Mouse (Mus musculus) cerebellum, adult 2 months (tissue): ENCODE results near the gene Pxmp4. TPM values are rescaled to one million over a fixed set of nuclear protein-coding genes. Genes with fewer than 3 reads are reported as not detected.

ENCODE experiments used
- DNase-seq, 2 experiments: peaks; one replicate each; pipeline ENCODE4 v3.0.0; 2021
- H3K27ac ChIP-seq: fragments of 200-500 bp; 2 replicates; pipeline ENCODE4 v1.5.1; 2012; ENCODE audit warnings: low read length, control low read depth, inconsistent platforms; ENCODE audit not compliant: insufficient read depth
- H3K27me3 ChIP-seq: fragments of 200-500 bp; 2 replicates; pipeline ENCODE4 v1.6.1; 2012; ENCODE audit warnings: inconsistent platforms, mild to moderate bottlenecking, low read length, moderate library complexity; ENCODE audit not compliant: control insufficient read depth, insufficient read depth
- H3K4me1 ChIP-seq: fragments of 200-500 bp; 2 replicates; pipeline ENCODE4 v1.6.1; 2011; ENCODE audit warnings: low read length; ENCODE audit not compliant: control insufficient read depth, insufficient read depth
- H3K4me3 ChIP-seq: fragments of 200-500 bp; replicated peaks from 2 replicates; pipeline ENCODE3; 2011; ENCODE audit warnings: mild to moderate bottlenecking, low read depth, low read length, control low read depth; ENCODE audit not compliant: insufficient read depth
- CTCF ChIP-seq: fragments of 200-500 bp; IDR thresholded peaks from 2 replicates; pipeline ENCODE4 v1.5.1; 2011; ENCODE audit warnings: low read depth, mild to moderate bottlenecking, control low read depth, low read length, moderate library complexity, borderline replicate concordance; ENCODE audit not compliant: insufficient read depth
- POLR2A ChIP-seq: fragments of 200-500 bp; IDR thresholded peaks from 2 replicates; pipeline ENCODE4 v1.6.1; 2011; ENCODE audit warnings: low read length, control low read depth, borderline replicate concordance; ENCODE audit not compliant: insufficient read depth
- WGBS: fragments of 180-500 bp; shearing (Covaris S2); methylation state at CpG from one replicate; pipeline ENCODE4 v1.1.7; 2018; 5-methylcytosine and 5-hydroxymethylcytosine counted together
- polyA plus RNA-seq: library from polyadenylated mRNA; depleted of rRNA; stranded (reverse); fragments of >200 nt; gene quantifications from 2 replicates; pipeline ENCODE4 v1.2.3, GENCODE M21; 2012; rRNA removed

Pxmp4 gene
- 14.8 and 14.9 TPM in 2 replicates for polyA plus RNA-seq

DNA sequence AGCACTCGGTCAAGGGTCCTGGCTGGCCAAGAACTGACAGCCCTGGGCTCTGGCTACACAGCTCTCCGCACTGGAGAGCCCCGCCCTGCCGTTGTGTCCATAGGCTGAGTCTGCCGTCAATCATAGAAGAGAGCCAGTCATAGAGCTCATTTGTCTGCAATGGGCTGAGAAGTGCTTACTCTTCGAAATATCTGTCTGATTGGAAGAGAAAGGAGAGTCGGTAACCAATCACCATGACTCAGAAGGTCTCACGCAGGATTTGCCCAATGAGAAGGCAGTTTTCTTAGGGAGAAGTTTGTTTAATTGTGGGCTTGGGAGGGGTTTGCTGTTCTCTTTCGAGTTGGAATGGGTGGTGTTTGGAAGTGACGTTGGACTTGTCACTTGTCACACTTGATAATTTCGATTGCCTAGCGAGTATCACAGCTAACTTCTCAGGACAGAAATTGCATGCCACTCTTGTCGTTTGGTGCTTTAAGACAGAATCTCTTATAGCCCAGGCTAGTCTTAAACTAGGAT is at the start of gene Pxmp4:
Gene Pxmp4, minus strand, starts transcription at position 71 of the 516 bp plus-strand sequence.
- H3K4me3 ChIP-seq = peak within 1 kb of the TSS; percentile 84
- H3K27me3 ChIP-seq = no peaks in the 10 kb centered on the region
- TF ChIP-seq POLR2A = peak; percentile 64; the same call in 1 of the 2 replicates
- no peak for TF ChIP-seq CTCF
- H3K4me1 ChIP-seq = no peaks in the 10 kb centered on the region
- DNase-seq = peak; percentile 99 to 100
- H3K27ac ChIP-seq = peak within 1 kb of the TSS; percentile 75
- under 1% methylated on average over 13 of the region's 13 CpGs for WGBS

DNA sequence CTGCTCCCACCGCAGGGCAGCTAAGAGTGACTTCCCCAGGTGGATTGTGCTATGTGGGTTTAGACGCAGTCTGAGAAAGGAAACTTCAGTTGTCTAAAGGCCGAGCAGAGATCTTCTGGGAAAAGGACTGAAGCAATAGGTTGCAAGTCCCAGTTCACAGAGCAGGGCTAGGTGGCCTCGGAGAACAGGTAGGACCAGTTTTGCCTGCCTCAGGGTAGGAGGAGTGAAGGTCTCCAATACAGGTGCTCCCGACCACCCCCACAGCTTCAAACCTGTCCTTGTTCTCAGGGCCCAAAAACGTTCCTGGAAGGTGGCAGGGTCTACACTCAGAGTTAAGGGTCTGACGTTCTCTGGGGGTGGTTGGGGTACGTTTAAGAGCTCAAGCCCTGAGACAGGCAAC is 47.9 kb upstream of the Pxmp4 start, which contains the start of gene Chmp4b:
Gene Chmp4b, plus strand, starts transcription at position 343 of the 400 bp plus-strand sequence.
- no peaks in the 10 kb centered on the region for H3K4me1 ChIP-seq
- no peak for TF ChIP-seq CTCF
- no peak within 1 kb of the TSS for H3K4me3 ChIP-seq
- no peak within 1 kb of the TSS for H3K27ac ChIP-seq
- WGBS = 59% methylated on average over 8 of the region's 8 CpGs
- no peaks in the 10 kb centered on the region for H3K27me3 ChIP-seq
- no peak for DNase-seq

DNA sequence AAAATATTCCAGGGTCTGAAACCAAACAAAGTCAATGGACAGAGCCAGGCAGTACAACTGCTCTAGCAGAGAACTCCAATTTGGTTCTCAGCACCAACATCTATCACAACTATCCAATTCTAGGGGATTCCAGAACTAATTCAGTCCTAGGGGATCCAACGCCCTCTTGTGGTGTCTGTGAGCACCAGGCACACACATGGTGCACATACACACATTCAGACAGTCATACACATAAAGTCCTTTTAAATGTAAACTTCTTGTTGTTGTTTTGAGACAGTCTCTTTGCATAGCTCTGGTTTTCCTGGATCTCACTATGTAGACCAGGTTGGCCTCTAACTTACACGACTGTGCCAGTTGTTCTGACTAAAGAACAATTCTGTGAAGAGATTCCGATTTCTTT is 46.9 kb upstream of the Pxmp4 start:
- DNase-seq = no peak
- H3K27ac ChIP-seq = no peak overlapping the region
- no peaks in the 10 kb centered on the region for H3K27me3 ChIP-seq
- TF ChIP-seq CTCF (no peak), POLR2A (no peak)
- WGBS = 63% methylated on average over 3 of the region's 3 CpGs
- no peak overlapping the region for H3K4me3 ChIP-seq
- H3K4me1 ChIP-seq = no peaks in the 10 kb centered on the region

DNA sequence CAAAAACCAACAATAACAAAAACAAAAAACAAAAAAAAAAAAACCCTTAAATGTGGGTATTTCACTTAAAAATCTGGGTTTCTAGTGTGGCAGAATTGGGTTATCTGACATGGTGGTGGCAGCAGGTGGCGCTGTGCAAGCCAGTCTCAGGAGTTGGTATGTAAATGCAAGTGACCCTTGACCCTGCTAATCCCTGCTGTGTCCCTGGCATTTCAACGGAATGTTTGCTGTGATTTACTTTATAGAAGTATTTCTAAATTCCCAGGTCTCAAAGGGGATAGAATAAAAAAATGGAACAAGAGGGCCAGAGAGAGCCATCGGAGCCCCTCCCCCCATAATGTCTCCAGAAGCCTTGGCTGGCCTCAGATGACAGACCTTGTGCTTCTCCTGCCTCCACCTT is 44.6 kb upstream of the Pxmp4 start:
- H3K27me3 ChIP-seq = no peaks in the 10 kb centered on the region
- no peak for DNase-seq
- no peak overlapping the region for H3K4me3 ChIP-seq
- WGBS = 25% methylated on average over 3 of the region's 3 CpGs
- no peaks in the 10 kb centered on the region for H3K4me1 ChIP-seq
- TF ChIP-seq POLR2A = no peak
- peak; percentile 58; the same call in 1 of the 2 replicates for TF ChIP-seq CTCF
- H3K27ac ChIP-seq = no peak overlapping the region

DNA sequence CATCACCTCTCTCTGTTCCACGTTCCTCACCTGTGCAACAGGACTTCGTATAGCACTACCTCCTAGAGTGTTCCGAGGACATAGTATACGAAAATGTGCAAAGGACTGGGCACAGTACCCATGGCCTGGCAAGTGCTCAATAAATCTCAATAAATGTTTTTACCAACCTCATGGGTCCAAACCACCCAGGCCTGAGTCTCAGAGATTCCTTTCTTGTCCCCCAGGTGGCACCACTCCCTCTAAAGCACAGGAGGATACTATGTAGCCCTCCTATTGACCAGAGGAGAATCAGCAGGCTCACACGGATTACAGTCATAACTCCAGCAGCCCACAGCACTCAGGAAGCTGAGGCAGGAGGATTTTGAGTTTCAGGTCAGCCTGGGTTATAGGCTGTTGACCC is 43.1 kb upstream of the Pxmp4 start:
- 78% methylated on average over 5 of the region's 5 CpGs for WGBS
- peak in 1 of 2 experiments; percentile 33 for DNase-seq

DNA sequence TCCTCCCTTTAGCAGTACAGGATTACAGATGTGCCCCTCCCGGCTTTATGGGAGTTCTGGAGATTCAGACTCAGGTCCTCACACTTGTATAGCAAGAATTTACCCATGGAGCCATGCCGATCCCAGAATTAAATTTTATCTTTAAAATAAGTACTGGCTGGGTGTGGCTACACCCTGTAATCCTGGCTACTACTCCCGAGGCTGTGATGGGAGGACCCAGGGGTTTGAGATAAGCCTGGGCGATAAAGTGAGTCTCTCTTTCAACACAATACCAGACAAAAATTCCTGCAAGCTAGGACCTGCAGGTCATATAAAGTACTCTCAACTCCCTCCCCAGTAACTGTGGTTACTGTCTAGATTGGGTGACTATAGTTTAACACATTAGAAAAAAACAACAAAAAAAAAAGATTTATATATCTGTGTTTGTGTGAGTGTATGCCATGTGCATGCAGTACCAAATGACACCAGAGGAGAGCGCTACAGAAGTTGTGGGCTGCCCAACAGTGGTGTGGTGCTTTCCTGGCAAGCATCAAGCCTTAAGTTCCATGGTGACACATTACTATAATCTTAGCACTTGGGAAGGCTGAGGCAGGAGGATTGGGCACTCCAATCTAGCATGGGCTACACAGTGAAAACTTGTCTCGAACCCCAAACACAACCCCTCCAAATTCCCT is 39.3 kb upstream of the Pxmp4 start:
- no peak for DNase-seq
- WGBS = 94% methylated on average over 6 of the region's 6 CpGs
- no peak overlapping the region for H3K27ac ChIP-seq
- no peaks in the 10 kb centered on the region for H3K4me1 ChIP-seq
- no peak overlapping the region for H3K4me3 ChIP-seq
- no peaks in the 10 kb centered on the region for H3K27me3 ChIP-seq
- TF ChIP-seq POLR2A (no peak), CTCF (0 out of 2 replicates have a peak, but pooled peaks have one; percentile 10)

More for the DNA sequence above, 43.1 kb upstream of the Pxmp4 start:
- H3K4me3 ChIP-seq = no peak overlapping the region
- H3K27me3 ChIP-seq = no peaks in the 10 kb centered on the region
- no peaks in the 10 kb centered on the region for H3K4me1 ChIP-seq
- no peak overlapping the region for H3K27ac ChIP-seq
- no peak for TF ChIP-seq POLR2A
- peak; percentile 38; the same call in 1 of the 2 replicates for TF ChIP-seq CTCF

DNA sequence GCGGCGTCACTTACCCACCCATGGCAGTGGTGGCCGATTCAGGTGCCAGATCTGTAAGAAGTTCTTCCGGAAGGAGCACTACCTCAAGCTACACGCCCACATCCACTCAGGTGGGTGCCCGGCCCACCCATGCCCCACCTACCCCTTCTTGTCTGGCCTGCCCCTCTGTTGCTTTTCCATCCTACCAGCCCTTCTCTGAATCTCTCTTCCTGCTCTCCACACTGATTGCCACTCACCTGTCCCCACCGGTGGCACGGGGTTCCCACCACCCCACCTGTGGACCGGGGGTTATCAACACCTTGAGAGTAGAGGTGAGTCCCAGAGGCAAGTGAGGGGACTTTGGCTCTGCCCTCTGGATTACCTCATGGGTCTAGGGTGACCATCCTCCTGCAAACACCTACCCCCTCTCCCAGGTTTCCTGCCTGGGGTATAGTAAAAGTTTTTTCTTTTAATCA is 38.5 kb upstream of the Pxmp4 start:
- Histone ChIP-seq H3K4me3 (no peak overlapping the region), H3K27ac (no peak overlapping the region), H3K27me3 (no peaks in the 10 kb centered on the region), H3K4me1 (no peaks in the 10 kb centered on the region)
- TF ChIP-seq CTCF (no peak), POLR2A (no peak)
- 97% methylated on average over 9 of the region's 9 CpGs for WGBS
- no peak for DNase-seq

DNA sequence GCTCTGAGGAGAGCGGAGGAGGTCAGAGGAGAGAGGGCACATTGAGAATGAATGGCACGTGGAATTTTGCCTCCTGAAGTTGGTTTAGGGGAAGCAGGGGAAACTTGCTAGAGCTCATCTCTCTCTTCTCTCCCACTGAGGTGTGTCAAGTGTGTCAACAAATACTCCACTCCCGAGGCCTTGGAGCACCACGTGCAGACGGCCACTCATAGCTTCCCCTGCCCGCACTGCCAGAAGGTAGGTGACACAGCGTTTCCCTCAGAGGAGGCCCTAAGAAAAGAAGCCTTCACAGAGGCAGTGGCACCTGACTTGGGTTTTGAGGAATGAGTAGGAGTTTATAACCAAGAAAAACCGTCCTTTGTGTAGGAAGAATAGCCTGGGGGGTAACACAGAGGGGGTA is 37.7 kb upstream of the Pxmp4 start:
- H3K4me3 ChIP-seq = no peak overlapping the region
- 84% methylated on average over 8 of the region's 8 CpGs for WGBS
- TF ChIP-seq POLR2A (no peak), CTCF (no peak)
- no peak overlapping the region for H3K27ac ChIP-seq
- H3K27me3 ChIP-seq = no peaks in the 10 kb centered on the region
- DNase-seq = no peak
- H3K4me1 ChIP-seq = no peaks in the 10 kb centered on the region

DNA sequence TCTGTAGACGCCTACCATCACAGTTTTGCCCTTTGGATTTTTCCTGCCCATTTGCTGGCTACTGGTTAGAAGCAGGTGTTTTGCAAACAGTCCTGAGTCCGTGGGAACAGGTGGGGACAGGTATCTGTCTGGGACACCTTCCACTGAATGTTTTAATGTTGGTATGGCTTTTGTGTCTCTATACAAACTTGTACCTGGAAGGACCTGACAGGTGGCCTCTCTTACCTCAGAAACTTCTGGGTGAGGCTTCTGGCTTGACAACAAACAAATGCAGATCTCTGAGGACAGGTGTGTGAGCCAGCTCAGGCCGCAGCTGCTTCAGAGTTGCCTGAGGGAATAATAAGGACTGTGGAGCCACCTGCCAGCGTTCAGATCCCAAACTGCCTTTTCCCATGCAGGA is 35.6 kb upstream of the Pxmp4 start:
- WGBS = 92% methylated on average over 4 of the region's 4 CpGs
- no peaks in the 10 kb centered on the region for H3K27me3 ChIP-seq
- DNase-seq = no peak
- H3K4me1 ChIP-seq = no peaks in the 10 kb centered on the region; the same call in 1 of the 2 replicates
- TF ChIP-seq CTCF (no peak), POLR2A (no peak)
- H3K4me3 ChIP-seq = no peak overlapping the region
- no peak overlapping the region for H3K27ac ChIP-seq
